Mouse (Mus musculus): Measurements from ENCODE around the gene Rsf1. TPM values are rescaled to one million over a fixed set of nuclear protein-coding genes. Genes with fewer than 3 reads are reported as not detected.

The Rsf1 gene
- total RNA-seq, 2 experiments from 2014 or later: 42.9 to 47.9 TPM

Other genes starting within 250 kb of the Rsf1 start
- 10 to 100 TPM; 13.7 to 15.6 TPM for gene Usp35, start 247.9 kb upstream of the Rsf1 start, total RNA-seq (2021)
- 10 to 100 TPM; 14.1 to 15.3 TPM for gene Kctd21, start 247.6 kb upstream of the Rsf1 start, total RNA-seq (2021)
- 10 to 100 TPM; 11.8 to 12.9 TPM for gene Alg8, start 208.3 kb upstream of the Rsf1 start, total RNA-seq (2021)
- gene Ndufc2, start 179.9 kb upstream of the Rsf1 start, total RNA-seq (2021): 100 to 1,000 TPM; 228 to 241 TPM
- gene Thrsp, start 162.2 kb upstream of the Rsf1 start, total RNA-seq (2021): 10 to 100 TPM; 16.0 to 20.0 TPM
- 1 to 10 TPM; 3.5 to 3.8 TPM for gene Kctd14, start 128.6 kb upstream of the Rsf1 start, total RNA-seq (2021)
- 10 to 100 TPM; 23.9 to 28.5 TPM for gene Ints4, start 98.9 kb upstream of the Rsf1 start, total RNA-seq (2021)
- 10 to 100 TPM; 30.7 to 31.6 TPM for gene Aamdc, start 392 bp upstream of the Rsf1 start, total RNA-seq (2021)
- 10 to 100 TPM; 76.2 to 89.9 TPM for gene Clns1a, start 116.7 kb downstream of the Rsf1 start, total RNA-seq (2021)
- 10 to 100 TPM; 22.9 to 27.5 TPM for gene Aqp11, start 158.4 kb downstream of the Rsf1 start, total RNA-seq (2021)
- 100 to 1,000 TPM; 401 to 458 TPM for gene Pak1, start 208.7 kb downstream of the Rsf1 start, total RNA-seq (2021)

Measured in left cerebral cortex, postnatal 25 days (tissue).